Mouse (Mus musculus): ENCODE results near the gene Syngr1.
A peak's percentile ranks its signal among the peaks of the same experiment; 100 is the strongest.

Gene Syngr1

GRCm38 (mm10) chr15:80071951-80072437 lies 19.1 kb upstream of the Syngr1 start:
- no peak for DNase-seq

GRCm38 (mm10) chr15:80072579-80073255 lies 18.4 kb upstream of the Syngr1 start:
- no peak for DNase-seq

GRCm38 (mm10) chr15:80073256-80073621 lies 17.9 kb upstream of the Syngr1 start:
- no peak for DNase-seq

DNA sequence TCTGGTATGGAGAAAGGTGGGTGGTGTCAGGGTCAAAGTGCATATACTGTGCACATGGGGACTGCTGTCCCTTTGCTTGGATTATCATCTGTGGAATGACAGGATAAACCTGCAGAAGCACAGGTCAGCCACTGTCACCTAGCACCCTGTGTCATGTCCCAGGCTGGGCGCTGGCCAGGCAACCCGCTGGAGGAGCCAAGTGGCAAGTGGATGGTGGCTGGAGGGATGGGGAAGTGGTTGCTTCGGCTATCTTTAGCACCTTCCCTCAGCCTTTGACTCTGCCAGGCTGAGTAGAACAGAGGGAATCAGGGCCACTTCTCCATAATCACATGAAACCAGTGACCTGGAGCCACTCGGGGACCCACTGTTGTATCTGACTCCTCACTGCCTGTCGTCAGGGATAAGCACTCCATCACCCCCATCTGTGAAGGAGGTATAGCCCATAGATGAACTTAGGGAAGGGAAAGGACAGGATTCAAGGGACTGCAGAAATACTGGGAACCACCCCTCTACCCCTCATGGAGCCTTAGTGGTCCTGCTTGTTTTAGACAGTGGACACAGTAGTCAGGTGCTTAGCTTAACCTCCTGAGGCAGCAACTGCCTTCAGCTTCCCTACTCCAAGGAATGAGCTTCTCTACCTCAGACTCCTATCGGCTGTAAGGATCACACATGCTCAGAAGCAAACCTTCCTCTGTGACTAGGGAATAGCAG lies 16.3 kb upstream of the Syngr1 start:
- DNase-seq = no peak

- DNase-seq = no peak
Observed at GRCm38 (mm10) chr15:80075374-80075694, 15.8 kb upstream of the Syngr1 start.

DNA sequence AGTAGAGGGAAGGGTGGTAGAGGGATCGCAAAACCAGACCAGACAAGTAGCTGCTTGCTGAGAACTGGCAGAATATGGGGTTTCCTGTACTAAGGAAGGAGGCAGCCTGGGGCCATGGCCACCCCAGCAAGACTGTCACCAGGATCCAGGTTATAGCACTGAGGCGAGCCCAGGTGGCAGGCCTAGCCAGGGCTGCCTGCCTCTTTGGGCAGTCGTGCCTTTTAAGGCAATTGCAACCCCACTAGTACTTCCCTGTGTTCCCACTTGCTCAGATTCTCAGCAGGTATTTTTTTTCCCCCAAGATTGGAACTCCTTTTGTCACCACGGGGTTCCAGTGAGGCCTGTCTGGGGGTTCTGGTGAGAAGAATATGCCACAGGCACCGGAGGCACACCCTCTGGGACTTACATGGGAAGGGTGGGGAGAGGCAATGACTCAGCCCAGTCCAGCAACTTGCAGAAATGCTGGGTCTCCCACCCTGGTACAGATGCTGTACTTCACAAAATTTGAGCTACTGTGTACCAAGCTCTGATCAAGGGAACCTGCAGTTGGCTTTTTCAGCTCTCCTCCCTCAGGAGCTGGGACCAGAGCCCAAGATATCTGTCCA lies 15.3 kb upstream of the Syngr1 start:
- DNase-seq = no peak

- DNase-seq = peak; percentile 82
Observed at GRCm38 (mm10) chr15:80076338-80077136, 14.6 kb upstream of the Syngr1 start.

- DNase-seq = peak; percentile 50
Observed at GRCm38 (mm10) chr15:80078058-80078814, 12.9 kb upstream of the Syngr1 start.

DNA sequence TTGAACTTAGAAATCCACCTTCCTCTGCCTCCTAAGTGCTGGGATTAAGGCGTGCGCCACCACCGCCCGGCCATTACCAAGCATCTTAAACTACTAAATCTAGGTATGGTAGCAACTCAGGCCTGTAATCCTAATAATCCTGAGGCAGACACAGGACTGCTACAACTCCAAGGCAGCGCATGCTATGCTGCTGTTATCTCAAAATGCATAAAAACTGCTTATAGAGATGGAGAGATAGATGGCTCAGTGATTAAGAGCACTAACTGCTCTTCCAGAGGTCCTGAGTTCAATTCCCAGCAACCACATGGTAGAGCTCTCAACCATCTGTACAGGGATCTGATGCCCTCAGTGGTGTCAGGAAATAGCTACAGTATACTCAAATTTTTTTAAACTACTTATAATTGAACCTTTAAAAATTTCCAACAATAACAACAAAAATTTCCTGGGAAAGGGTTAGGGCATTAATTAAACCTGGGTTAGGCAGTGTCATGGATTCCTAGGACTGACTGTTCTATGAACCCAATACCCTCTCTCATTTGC lies 11.9 kb upstream of the Syngr1 start:
- no peak for DNase-seq

- DNase-seq = no peak
Observed at GRCm38 (mm10) chr15:80079954-80080353, 11.2 kb upstream of the Syngr1 start.

DNA sequence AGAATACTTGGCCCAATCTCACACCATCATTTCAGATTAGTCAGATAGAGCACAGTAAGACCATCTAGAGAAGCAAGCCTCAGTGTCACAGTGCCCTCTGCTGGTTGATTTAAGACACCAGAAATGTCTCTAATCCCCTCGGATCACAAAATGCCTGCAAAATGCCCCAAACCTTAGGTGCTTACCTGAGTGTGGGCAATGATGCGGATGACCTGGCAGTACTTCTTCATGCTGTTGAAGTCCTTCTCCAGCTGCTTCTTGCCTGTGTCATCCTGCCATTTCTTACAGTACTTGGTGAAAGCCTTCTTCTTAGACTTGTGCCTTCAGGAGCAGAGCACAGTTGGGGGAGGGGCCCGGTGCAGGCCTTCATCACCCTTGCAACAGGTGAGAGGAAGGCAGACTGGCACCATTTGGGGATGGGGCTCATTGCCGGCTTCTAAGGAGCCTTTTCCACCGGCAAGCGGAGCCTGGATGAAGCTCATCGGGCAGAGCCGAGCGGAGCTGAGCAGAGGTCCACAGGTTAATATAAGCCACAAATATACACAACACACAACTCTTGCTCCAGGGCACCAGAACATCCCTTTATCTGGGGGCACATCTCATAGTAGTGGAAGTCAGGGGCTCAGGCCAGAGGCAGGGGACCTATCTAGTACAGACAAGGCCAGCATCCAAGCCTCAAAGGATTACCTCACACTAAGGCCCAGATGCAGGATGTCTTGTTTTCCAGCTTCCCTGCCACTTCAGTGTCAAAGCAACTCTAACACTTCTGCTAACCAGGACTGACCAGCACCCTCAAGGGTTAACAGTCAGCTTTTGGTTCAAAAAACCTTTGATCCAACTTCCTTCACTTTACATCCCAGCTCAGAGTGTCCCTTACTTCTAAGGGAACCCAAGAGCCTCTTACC lies 10.2 kb upstream of the Syngr1 start:
- DNase-seq = peak; percentile 57

DNA sequence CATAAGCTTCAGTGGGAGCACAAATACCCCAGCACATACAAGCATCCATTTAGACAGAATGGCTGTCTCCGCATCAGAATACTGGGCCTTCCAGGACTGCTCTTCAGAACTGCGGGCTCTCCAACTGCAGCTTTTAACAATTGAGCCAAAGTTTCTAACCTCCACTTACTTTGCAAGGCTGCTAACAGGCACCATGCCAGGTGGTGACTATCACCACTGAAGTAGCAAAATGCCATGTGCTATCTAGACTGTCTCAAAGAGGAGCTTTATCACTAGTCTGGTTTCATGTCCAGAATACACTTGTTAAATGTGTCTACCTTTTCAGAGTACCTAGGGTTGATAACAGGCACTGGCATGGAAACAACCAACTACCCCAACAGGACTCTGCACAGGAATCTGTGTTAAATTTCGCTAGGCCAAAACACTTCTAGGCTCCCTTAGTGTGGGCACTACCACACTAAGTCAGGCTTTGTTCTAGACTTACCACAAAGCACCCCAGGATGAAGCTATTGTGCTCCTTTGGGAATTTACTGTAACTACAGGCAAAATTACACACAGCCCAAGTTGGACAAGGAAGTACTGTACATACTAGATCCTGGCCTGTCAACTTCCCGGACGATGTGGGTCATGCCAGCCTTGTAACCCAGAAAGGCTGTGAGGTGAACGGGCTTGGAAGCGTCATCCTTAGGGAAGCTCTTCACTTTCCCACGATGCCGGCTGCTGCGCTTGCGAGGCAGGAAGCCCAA lies 9.2 kb upstream of the Syngr1 start:
- DNase-seq = no peak

DNA sequence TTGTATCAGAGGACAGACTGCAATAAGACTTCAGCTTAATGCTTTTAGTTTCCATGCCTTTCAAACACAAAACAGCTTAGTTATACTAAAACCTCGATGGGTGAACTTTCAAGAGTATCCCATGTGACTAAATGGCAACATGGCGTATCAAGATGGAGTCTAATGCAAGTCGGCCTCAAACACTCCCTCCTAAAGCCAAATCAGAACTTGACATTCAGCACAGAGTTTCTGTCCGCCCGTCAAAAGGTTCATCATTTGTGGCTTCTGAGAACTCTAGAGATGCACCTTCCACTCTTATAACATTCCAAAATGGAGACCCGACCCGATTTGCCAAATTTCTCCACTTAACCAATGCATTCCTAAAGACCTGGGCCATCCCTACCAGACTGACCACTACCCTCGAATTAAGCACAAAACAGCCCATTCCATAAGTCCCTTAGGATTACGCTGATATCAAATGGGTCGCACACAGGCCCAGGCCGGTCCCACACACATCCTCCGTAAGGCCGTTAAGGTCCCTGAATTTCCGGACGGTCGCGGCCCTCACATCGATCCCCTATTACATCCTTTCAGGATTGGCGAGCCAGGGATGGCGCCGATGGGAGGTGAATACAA lies 8.4 kb upstream of the Syngr1 start:
- DNase-seq = no peak

DNA sequence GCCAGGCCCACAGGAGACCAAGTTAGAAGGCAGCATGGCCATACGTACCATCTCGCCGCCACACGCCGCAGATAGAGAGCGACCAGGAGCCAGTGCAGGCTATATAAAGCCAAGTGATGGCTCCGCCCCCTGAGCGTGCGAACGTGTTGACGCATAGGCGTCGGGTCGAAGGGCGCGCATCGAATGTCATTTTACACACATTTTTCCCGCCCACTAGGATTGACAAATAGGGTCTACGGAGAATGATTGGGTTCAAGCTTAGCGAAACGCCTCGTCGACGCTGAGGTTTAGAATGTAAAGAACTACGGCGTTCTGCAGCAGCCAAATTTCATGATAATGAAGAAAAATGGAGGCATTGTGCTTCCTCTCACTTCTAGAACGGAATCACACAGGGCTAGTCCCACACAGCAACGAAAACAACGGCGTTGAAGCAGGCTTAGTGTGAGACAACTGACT lies 7.8 kb upstream of the Syngr1 start:
- DNase-seq = peak; percentile 99

DNA sequence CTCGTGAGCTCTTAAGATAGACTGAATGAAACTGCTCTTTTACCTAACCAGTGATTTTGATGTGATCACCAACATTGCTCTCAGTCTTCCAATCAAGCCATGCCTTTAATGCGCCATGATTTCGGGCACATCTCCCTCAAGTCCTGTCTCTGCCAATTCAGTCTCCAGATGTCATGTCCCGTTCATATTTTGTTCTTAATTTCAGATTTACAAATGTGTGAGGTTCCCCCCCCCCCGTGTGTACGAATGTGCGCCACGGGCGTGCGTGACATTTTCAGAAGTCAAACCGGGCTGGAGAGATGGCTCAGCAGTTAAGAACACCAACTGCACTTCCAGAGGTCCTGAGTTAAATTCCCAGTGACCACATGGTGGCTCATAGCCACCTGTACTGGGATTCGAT lies 7.4 kb upstream of the Syngr1 start:
- DNase-seq = no peak

DNA sequence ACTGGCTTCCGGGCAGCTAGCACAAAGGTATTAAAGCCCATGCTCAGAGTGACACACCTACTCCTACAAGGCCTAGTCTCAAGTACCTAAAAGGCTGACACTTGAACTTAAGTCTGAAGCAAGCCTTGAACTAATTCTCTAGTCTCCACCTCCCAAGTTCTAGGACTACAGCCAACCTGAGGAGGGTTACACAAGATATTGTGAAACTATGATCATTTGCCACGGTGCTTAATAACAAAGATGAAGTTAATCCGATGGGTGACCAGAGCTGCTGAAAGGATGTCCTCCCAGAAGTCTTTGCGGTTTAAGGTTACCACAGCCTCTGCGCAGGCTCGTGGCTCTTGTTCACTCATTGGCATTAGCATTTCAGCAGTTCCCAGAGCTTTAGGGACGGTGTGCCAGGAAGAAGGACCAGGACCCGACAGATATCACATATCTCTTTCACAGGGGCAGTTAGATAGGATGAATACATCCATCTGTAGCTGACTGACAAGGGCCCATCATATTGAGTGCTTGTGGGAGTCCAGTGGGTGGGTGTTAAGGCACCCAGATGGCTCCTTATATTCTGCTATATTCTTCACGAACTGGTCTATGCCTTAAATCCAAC lies 3.6 kb upstream of the Syngr1 start:
- DNase-seq = no peak

DNA sequence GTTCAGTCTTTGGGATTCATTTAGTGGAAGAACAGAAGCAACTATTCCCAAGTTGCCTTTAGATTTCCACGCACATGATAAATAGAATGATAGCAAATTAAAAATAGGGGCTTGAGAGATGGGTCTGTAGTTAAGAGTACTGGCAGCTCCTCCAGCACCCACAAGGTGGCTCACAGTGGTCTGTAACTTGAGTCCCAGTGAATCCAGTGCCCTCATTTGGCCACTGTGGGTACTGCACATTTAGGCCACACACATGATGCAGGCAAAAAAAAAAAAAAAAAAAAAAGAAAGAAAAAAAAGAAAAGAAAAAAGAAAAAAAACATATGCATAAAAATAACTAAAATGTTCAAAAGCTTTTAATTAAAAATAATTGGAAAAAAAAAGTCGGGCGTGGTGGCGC lies 2.5 kb upstream of the Syngr1 start:
- peak; percentile 96 for DNase-seq

DNA sequence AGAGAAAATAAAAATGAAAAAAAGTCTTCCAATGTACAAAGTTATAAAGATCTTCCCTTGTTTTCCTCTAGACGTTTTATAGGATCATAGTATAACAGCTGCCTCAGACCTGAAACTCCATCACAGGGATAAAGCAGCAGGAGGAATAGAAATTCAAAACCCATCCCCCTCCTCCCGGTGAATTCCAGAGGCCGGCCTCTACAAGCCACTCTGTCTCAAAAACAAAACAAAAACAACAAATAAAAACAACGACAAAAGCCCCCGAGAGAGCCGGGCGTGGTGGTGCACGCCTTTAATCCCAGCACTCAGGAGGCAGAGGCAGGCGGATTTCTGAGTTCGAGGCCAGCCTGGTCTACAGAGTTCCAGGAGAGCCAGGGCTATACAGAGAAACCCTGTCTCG lies 979 bp upstream of the Syngr1 start:
- DNase-seq = no peak

- DNase-seq = no peak
Observed at GRCm38 (mm10) chr15:80090741-80091120, 403 bp upstream of the Syngr1 start.

- no peak for DNase-seq
Observed at GRCm38 (mm10) chr15:80092041-80092441, 907 bp downstream of the Syngr1 start.
